Mouse (Mus musculus): ENCODE measurements around the gene Trappc11. TPM values are rescaled to one million over a fixed set of nuclear protein-coding genes. Genes with fewer than 3 reads are reported as not detected.

The Trappc11 gene
- 40.6 and 42.9 TPM in 2 replicates for polyA plus RNA-seq (2015; fragmentation: Nextera tagmentation; extraction: Ambion mirVana)

- WGBS: under 1% methylated on average over 65 of the region's 65 CpGs
- Histone ChIP-seq H3K9ac (peak within 1 kb of the TSS; percentile 89), H3K4me3 (peak within 1 kb of the TSS; percentile 61), H3K4me2 (peak within 1 kb of the TSS; percentile 89), H3K27me3 (replicated peaks) (no peaks in the 10 kb centered on the region), H3K4me1 (peaks cover 33% of the 10 kb centered on the region), H3K27ac (peak within 1 kb of the TSS; percentile 87), H3K9me3 (no peaks in the 10 kb centered on the region), H3K36me3 (replicated peaks) (peaks cover 3% of the 10 kb centered on the region; the same call in 1 of the 2 replicates)
- ATAC-seq (replicated peaks): peak; percentile 100
These were observed at the start of gene Trappc11, which contains the start of gene Rwdd4a for GRCm38 (mm10) chr8:47533344-47534125. Gene Trappc11, minus strand, starts transcription at chr8:47533470. Gene Rwdd4a, plus strand, starts transcription at chr8:47533664.

GRCm38 (mm10) chr8:47581454-47581853, 48.2 kb upstream of the Trappc11 start:
- no peaks in the 10 kb centered on the region for H3K9me3 ChIP-seq
- 74% methylated on average over 7 of the region's 7 CpGs for WGBS
- no peak overlapping the region for H3K4me2 ChIP-seq
- no peaks in the 10 kb centered on the region for H3K36me3 ChIP-seq (replicated peaks)
- H3K27me3 ChIP-seq (replicated peaks): no peaks in the 10 kb centered on the region
- H3K4me3 ChIP-seq: no peak overlapping the region
- H3K27ac ChIP-seq: no peak overlapping the region
- no peak overlapping the region for H3K9ac ChIP-seq
- H3K4me1 ChIP-seq: no peaks in the 10 kb centered on the region
- ATAC-seq (replicated peaks): peak; percentile 58; the same call in 1 of the 2 replicates

GRCm38 (mm10) chr8:47573482-47573881, 40.2 kb upstream of the Trappc11 start:
- Histone ChIP-seq H3K4me3 (no peak overlapping the region), H3K36me3 (replicated peaks) (no peaks in the 10 kb centered on the region), H3K9me3 (no peaks in the 10 kb centered on the region), H3K4me2 (no peak overlapping the region), H3K27ac (no peak overlapping the region), H3K27me3 (replicated peaks) (no peaks in the 10 kb centered on the region), H3K4me1 (no peaks in the 10 kb centered on the region), H3K9ac (no peak overlapping the region)
- 82% methylated on average over 7 of the region's 7 CpGs for WGBS
- ATAC-seq (replicated peaks): no peak

- WGBS: 88% methylated on average over 6 of the region's 6 CpGs
- no peak overlapping the region for H3K4me2 ChIP-seq
- no peaks in the 10 kb centered on the region for H3K4me1 ChIP-seq
- H3K27ac ChIP-seq: no peak overlapping the region
- H3K36me3 ChIP-seq (replicated peaks): no peaks in the 10 kb centered on the region
- H3K9ac ChIP-seq: no peak overlapping the region
- no peaks in the 10 kb centered on the region for H3K9me3 ChIP-seq
- no peak overlapping the region for H3K4me3 ChIP-seq
- no peaks in the 10 kb centered on the region for H3K27me3 ChIP-seq (replicated peaks)
- ATAC-seq (replicated peaks): no peak
These were observed 36.9 kb upstream of the Trappc11 start for GRCm38 (mm10) chr8:47570161-47570560.

GRCm38 (mm10) chr8:47568098-47568497, 34.8 kb upstream of the Trappc11 start:
- Histone ChIP-seq H3K27ac (no peak overlapping the region), H3K9ac (no peak overlapping the region), H3K27me3 (replicated peaks) (no peaks in the 10 kb centered on the region), H3K4me2 (no peak overlapping the region), H3K36me3 (replicated peaks) (no peaks in the 10 kb centered on the region), H3K9me3 (no peaks in the 10 kb centered on the region), H3K4me1 (no peaks in the 10 kb centered on the region), H3K4me3 (no peak overlapping the region)
- ATAC-seq (replicated peaks): no peak
- 89% methylated on average over 5 of the region's 5 CpGs for WGBS

GRCm38 (mm10) chr8:47566551-47566950, 33.3 kb upstream of the Trappc11 start:
- H3K27me3 ChIP-seq (replicated peaks): no peaks in the 10 kb centered on the region
- no peak overlapping the region for H3K4me2 ChIP-seq
- H3K9ac ChIP-seq: no peak overlapping the region
- H3K27ac ChIP-seq: no peak overlapping the region
- 86% methylated on average over 6 of the region's 6 CpGs for WGBS
- no peak overlapping the region for H3K4me3 ChIP-seq
- no peaks in the 10 kb centered on the region for H3K9me3 ChIP-seq
- ATAC-seq (replicated peaks): no peak
- no peaks in the 10 kb centered on the region for H3K36me3 ChIP-seq (replicated peaks)
- no peaks in the 10 kb centered on the region for H3K4me1 ChIP-seq

GRCm38 (mm10) chr8:47560801-47561200, 27.5 kb upstream of the Trappc11 start:
- H3K4me2 ChIP-seq: no peak overlapping the region
- H3K4me3 ChIP-seq: no peak overlapping the region
- no peak overlapping the region for H3K27ac ChIP-seq
- no peak for ATAC-seq (replicated peaks)
- H3K9me3 ChIP-seq: no peaks in the 10 kb centered on the region
- no peak overlapping the region for H3K9ac ChIP-seq
- no peaks in the 10 kb centered on the region for H3K27me3 ChIP-seq (replicated peaks)
- H3K36me3 ChIP-seq (replicated peaks): no peaks in the 10 kb centered on the region
- H3K4me1 ChIP-seq: no peaks in the 10 kb centered on the region
- WGBS: 90% methylated on average over 7 of the region's 7 CpGs

- H3K27me3 ChIP-seq (replicated peaks): no peaks in the 10 kb centered on the region
- WGBS: 43% methylated on average over 7 of the region's 7 CpGs
- no peaks in the 10 kb centered on the region for H3K9me3 ChIP-seq
- no peak overlapping the region for H3K4me3 ChIP-seq
- H3K36me3 ChIP-seq (replicated peaks): peaks cover 2% of the 10 kb centered on the region; the same call in 1 of the 2 replicates
- H3K9ac ChIP-seq: no peak overlapping the region
- ATAC-seq (replicated peaks): no peak
- no peak overlapping the region for H3K27ac ChIP-seq
- no peak overlapping the region for H3K4me2 ChIP-seq
- H3K4me1 ChIP-seq: no peaks in the 10 kb centered on the region
These were observed 25.0 kb upstream of the Trappc11 start for GRCm38 (mm10) chr8:47558274-47558673.

GRCm38 (mm10) chr8:47556446-47556845, 23.2 kb upstream of the Trappc11 start:
- Histone ChIP-seq H3K36me3 (replicated peaks) (peaks cover 10% of the 10 kb centered on the region), H3K9ac (no peak overlapping the region), H3K27me3 (replicated peaks) (no peaks in the 10 kb centered on the region), H3K27ac (no peak overlapping the region), H3K4me3 (no peak overlapping the region), H3K4me1 (no peaks in the 10 kb centered on the region), H3K4me2 (no peak overlapping the region), H3K9me3 (no peaks in the 10 kb centered on the region)
- ATAC-seq (replicated peaks): no peak
- 87% methylated on average over 7 of the region's 7 CpGs for WGBS

- Histone ChIP-seq H3K27me3 (replicated peaks) (no peaks in the 10 kb centered on the region), H3K36me3 (replicated peaks) (peaks cover 35% of the 10 kb centered on the region), H3K9ac (no peak overlapping the region), H3K4me2 (no peak overlapping the region), H3K4me1 (no peaks in the 10 kb centered on the region), H3K27ac (no peak overlapping the region), H3K9me3 (no peaks in the 10 kb centered on the region), H3K4me3 (no peak overlapping the region)
- ATAC-seq (replicated peaks): no peak
- 86% methylated on average over 6 of the region's 6 CpGs for WGBS
These were observed 20.3 kb upstream of the Trappc11 start for GRCm38 (mm10) chr8:47553613-47554012.

- Histone ChIP-seq H3K36me3 (replicated peaks) (peaks cover 74% of the 10 kb centered on the region), H3K9me3 (no peaks in the 10 kb centered on the region), H3K27ac (no peak overlapping the region), H3K4me1 (no peaks in the 10 kb centered on the region), H3K4me2 (no peak overlapping the region), H3K9ac (no peak overlapping the region), H3K4me3 (no peak overlapping the region), H3K27me3 (replicated peaks) (no peaks in the 10 kb centered on the region)
- ATAC-seq (replicated peaks): no peak
- WGBS: 97% methylated on average over 10 of the region's 10 CpGs
These were observed 13.8 kb upstream of the Trappc11 start for GRCm38 (mm10) chr8:47547102-47547501.

GRCm38 (mm10) chr8:47544094-47544493, 10.8 kb upstream of the Trappc11 start:
- H3K9ac ChIP-seq: no peak overlapping the region
- peaks cover 50% of the 10 kb centered on the region for H3K36me3 ChIP-seq (replicated peaks)
- ATAC-seq (replicated peaks): no peak
- no peak overlapping the region for H3K4me3 ChIP-seq
- no peak overlapping the region for H3K4me2 ChIP-seq
- no peak overlapping the region for H3K27ac ChIP-seq
- no peaks in the 10 kb centered on the region for H3K4me1 ChIP-seq
- H3K9me3 ChIP-seq: no peaks in the 10 kb centered on the region
- no peaks in the 10 kb centered on the region for H3K27me3 ChIP-seq (replicated peaks)
- whole genome bisulfite sequencing: 95% methylated on average over 5 of the region's 5 CpGs

- Histone ChIP-seq H3K36me3 (replicated peaks) (peaks cover 39% of the 10 kb centered on the region), H3K4me2 (no peak overlapping the region)
- 95% methylated on average over 16 of the region's 16 CpGs for WGBS
These were observed 9.5 kb upstream of the Trappc11 start for GRCm38 (mm10) chr8:47542746-47543145.

More at GRCm38 (mm10) chr8:47542746-47543145, 9.5 kb upstream of the Trappc11 start:
- Histone ChIP-seq H3K27ac (no peak overlapping the region), H3K4me1 (no peaks in the 10 kb centered on the region), H3K4me3 (no peak overlapping the region), H3K9ac (no peak overlapping the region), H3K9me3 (no peaks in the 10 kb centered on the region), H3K27me3 (replicated peaks) (no peaks in the 10 kb centered on the region)
- no peak for ATAC-seq (replicated peaks)
